Mouse (Mus musculus) neural tube, embryonic 13.5 days (tissue): Measurements from ENCODE around the gene Lemd2. TPM values are rescaled to one million over a fixed set of nuclear protein-coding genes. Genes with fewer than 3 reads are reported as not detected.
A peak's percentile ranks its signal among the peaks of the same experiment; 100 is the strongest.

Experiments
- ATAC-seq: fragments of 200-750 bp; cut with Nextera tagmentation; 2 replicates; pipeline ENCODE4 v1.8.0; 2017; ENCODE audit warnings: low read depth, mild to moderate bottlenecking, moderate TSS enrichment, moderate library complexity
- H3K27ac ChIP-seq: fragments of 300-500 bp; sonication (generic); replicated peaks from 2 replicates; pipeline ENCODE4 v1.5.1; 2015; ENCODE audit warnings: moderate library complexity, mild to moderate bottlenecking, inconsistent platforms
- H3K27me3 ChIP-seq: fragments of 300-500 bp; sonication (generic); 2 replicates; pipeline ENCODE4 v1.6.1; 2015; ENCODE audit warnings: mild to moderate bottlenecking, inconsistent platforms
- H3K36me3 ChIP-seq: fragments of 300-500 bp; sonication (generic); 2 replicates; pipeline ENCODE4 v1.6.1; 2015; ENCODE audit warnings: mild to moderate bottlenecking, inconsistent platforms
- H3K4me1 ChIP-seq: fragments of 300-500 bp; sonication (generic); replicated peaks from 2 replicates; pipeline ENCODE4 v1.6.1; 2015; ENCODE audit warnings: inconsistent platforms
- H3K4me2 ChIP-seq: fragments of 300-500 bp; sonication (generic); 2 replicates; pipeline ENCODE4 v1.6.1; 2015; ENCODE audit warnings: inconsistent platforms, mild to moderate bottlenecking, moderate library complexity
- H3K4me3 ChIP-seq: fragments of 300-500 bp; sonication (generic); 2 replicates; pipeline ENCODE4 v1.5.1; 2015; ENCODE audit warnings: mild to moderate bottlenecking, inconsistent platforms
- H3K9ac ChIP-seq: fragments of 300-500 bp; sonication (generic); 2 replicates; pipeline ENCODE4 v1.6.1; 2015; ENCODE audit warnings: moderate library complexity, mild to moderate bottlenecking, inconsistent platforms
- H3K9me3 ChIP-seq: fragments of 300-500 bp; sonication (generic); 2 replicates; pipeline ENCODE4 v1.6.1; 2016; ENCODE audit warnings: inconsistent platforms
- WGBS: fragments of 180-500 bp; shearing (Covaris S2); methylation state at CpG from one replicate; pipeline ENCODE4 v1.1.7; 2015; 5-methylcytosine and 5-hydroxymethylcytosine counted together
- polyA plus RNA-seq: library from polyadenylated mRNA; unstranded; fragments of >200 nt; fragmentation: Nextera tagmentation; extraction: Ambion mirVana; gene quantifications from 2 replicates; pipeline ENCODE4 v1.2.1, GENCODE M21; 2015

Gene Lemd2
- polyA plus RNA-seq = 16.2 and 18.6 TPM in 2 replicates

GRCm38 (mm10) chr17:27204075-27204909, at the start of gene Lemd2:
Gene Lemd2, minus strand, starts transcription at chr17:27204469.
- Histone ChIP-seq H3K9me3 (no peaks in the 10 kb centered on the region), H3K4me2 (peak within 1 kb of the TSS; percentile 91), H3K27ac (peak within 1 kb of the TSS; percentile 97), H3K9ac (peak within 1 kb of the TSS; percentile 99), H3K27me3 (no peaks in the 10 kb centered on the region), H3K36me3 (peaks cover 20% of the 10 kb centered on the region), H3K4me1 (peaks cover 77% of the 10 kb centered on the region), H3K4me3 (peak within 1 kb of the TSS; percentile 89)
- peak; percentile 86 for ATAC-seq
- 4% methylated on average over 81 of the region's 97 CpGs for WGBS

- Histone ChIP-seq H3K4me2 (no peak overlapping the region), H3K9me3 (no peaks in the 10 kb centered on the region)
- WGBS = 46% methylated on average over 6 of the region's 6 CpGs
Observed at GRCm38 (mm10) chr17:27251150-27251549, 46.9 kb upstream of the Lemd2 start.

DNA sequence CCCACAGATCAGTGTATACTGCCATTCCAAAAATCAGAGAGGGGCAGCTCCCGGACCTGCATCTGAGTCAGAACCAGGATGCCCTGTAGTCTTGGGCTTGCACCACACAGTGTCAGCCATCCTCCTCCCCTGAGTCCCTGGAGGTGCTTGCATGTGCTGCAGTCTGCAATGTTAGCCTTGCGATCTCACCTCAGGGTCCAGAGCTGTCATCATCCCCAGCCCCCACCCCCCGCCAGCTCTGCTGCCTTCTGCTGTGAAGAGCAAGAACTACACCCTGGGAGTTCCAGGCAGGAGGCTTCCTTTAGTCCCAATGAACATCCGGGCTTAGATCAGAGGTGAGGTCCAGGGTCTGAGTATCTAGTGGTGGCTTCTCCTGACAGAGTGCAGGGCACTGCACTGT, 46.2 kb upstream of the Lemd2 start:
- ATAC-seq = no peak
- Histone ChIP-seq H3K9me3 (no peaks in the 10 kb centered on the region), H3K4me2 (no peak overlapping the region), H3K27me3 (no peaks in the 10 kb centered on the region; the same call in 1 of the 2 replicates), H3K4me1 (peaks cover 18% of the 10 kb centered on the region), H3K36me3 (no peaks in the 10 kb centered on the region), H3K27ac (peak overlapping the region; percentile 30; the same call in 1 of the 2 replicates), H3K9ac (no peak overlapping the region), H3K4me3 (no peak overlapping the region)
- WGBS = 19% methylated on average over 4 of the region's 4 CpGs

More at GRCm38 (mm10) chr17:27251150-27251549, 46.9 kb upstream of the Lemd2 start:
- no peak overlapping the region for H3K4me3 ChIP-seq
- H3K27me3 ChIP-seq = no peaks in the 10 kb centered on the region; the same call in 1 of the 2 replicates
- peak; percentile 41; the same call in 1 of the 2 replicates for ATAC-seq
- peaks cover 24% of the 10 kb centered on the region for H3K4me1 ChIP-seq
- H3K9ac ChIP-seq = no peak overlapping the region
- H3K36me3 ChIP-seq = no peaks in the 10 kb centered on the region
- H3K27ac ChIP-seq = peak overlapping the region; percentile 30; the same call in 1 of the 2 replicates

DNA sequence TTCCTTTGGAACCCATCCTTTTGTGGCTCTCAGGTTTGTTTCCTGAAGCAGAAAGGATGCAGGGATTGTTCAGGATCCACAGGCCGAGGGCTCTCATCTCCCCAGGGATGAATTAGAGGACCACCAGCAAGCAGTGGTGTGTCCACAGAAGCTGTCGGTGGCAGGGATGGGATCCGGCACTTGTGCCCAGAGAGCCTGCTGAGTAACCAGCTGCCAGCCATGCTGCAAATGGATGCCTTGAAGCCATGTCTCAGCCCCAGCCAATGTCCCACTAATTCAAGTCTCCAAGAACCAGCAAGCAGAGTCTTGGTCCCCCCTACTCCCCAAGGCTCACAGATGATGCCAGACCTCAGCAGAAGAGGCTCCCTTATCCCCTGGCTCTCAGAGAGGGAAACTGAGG, 44.8 kb upstream of the Lemd2 start:
- ATAC-seq = no peak
- H3K9me3 ChIP-seq = no peaks in the 10 kb centered on the region
- no peaks in the 10 kb centered on the region for H3K27me3 ChIP-seq
- no peak overlapping the region for H3K27ac ChIP-seq
- peaks cover 18% of the 10 kb centered on the region for H3K4me1 ChIP-seq
- 54% methylated on average over 3 of the region's 3 CpGs for WGBS
- no peak overlapping the region for H3K4me3 ChIP-seq
- no peak overlapping the region for H3K9ac ChIP-seq
- no peaks in the 10 kb centered on the region for H3K36me3 ChIP-seq
- no peak overlapping the region for H3K4me2 ChIP-seq

DNA sequence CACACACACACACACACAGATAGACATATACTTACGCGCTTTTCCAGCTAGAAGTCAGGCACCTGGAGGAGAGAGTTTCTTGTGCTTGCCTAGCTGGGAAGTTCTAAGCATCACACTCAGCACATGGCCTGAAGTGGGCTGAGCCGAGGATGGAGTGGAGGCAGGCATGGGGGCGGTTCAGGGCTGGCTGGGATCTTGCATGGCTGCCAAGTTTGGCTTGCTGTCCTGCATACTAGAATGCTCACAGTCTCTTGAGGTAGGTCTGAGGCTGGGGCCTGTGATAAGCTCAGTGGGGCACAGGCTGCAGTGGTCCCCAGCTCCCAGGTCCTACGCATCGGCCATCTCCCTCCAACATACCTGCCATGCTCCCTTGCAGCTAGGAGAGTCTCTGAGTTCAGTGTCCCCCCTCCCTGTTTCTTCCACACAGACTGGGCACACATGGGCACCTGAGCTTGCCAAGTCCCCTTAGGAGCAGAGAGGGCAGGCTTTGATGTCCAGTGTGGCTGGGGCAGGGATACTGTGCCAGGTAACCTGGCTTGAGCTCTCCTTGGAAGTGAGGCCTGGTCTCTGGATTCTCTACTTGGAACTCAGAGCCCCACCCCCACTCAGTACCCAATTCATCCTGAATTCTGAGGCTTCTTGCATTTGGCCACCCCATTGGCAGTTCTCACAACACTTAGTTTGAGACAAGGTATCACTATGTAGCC, 43.6 kb upstream of the Lemd2 start:
- no peak for ATAC-seq

DNA sequence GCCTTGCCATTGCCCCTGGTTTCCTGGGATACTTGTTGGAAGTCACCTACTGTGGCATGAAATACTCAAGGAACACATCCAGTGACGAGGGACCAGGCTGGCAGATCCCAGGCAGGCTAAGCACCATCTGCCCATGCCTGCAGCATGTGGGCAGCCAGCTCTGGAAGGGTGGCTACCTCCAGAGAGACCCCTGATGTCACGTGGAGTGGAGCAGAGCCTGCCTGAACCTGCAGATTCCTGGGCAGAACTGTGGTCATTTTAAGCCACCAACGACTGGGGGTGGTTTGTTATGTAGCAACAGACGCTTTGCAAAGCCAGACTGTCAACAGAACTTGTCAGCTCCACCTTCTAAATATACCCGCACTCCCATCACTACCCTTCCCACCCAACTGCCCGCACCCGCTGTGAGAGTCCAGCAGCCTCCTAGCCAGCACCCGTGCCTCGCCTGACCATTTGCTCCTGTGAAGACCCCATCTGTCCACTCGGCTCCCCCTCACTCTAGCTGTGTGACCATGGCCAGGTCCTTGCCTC, 41.6 kb upstream of the Lemd2 start:
- Histone ChIP-seq H3K4me1 (peaks cover 28% of the 10 kb centered on the region), H3K4me3 (no peak overlapping the region), H3K4me2 (no peak overlapping the region), H3K36me3 (no peaks in the 10 kb centered on the region), H3K9ac (no peak overlapping the region), H3K9me3 (no peaks in the 10 kb centered on the region), H3K27ac (no peak overlapping the region), H3K27me3 (no peaks in the 10 kb centered on the region)
- 79% methylated on average over 10 of the region's 10 CpGs for WGBS
- no peak for ATAC-seq

More for the DNA sequence above, 43.6 kb upstream of the Lemd2 start:
- Histone ChIP-seq H3K4me3 (no peak overlapping the region), H3K36me3 (no peaks in the 10 kb centered on the region), H3K4me2 (no peak overlapping the region), H3K27me3 (no peaks in the 10 kb centered on the region), H3K9ac (no peak overlapping the region), H3K4me1 (peaks cover 20% of the 10 kb centered on the region), H3K27ac (no peak overlapping the region), H3K9me3 (no peaks in the 10 kb centered on the region)
- 94% methylated on average over 6 of the region's 6 CpGs for WGBS

DNA sequence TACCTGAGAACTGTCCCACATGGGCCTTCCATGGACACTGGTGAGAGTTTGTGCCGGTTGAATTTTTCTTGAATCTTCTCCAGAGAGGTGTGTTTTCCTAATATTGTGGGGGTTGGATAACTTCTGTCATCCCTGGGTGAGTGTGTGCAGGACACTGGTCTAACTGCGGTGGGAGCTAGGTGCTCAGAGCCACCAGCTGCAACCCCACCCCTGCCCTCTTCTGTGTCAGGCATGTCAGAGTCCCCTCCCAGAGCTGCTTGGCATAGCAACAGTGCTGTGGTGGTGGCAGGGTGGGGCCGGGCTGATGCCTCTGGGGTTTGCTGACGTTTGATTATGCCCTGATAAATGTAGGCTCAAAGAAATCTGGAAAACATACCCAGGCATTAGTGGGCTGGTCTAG, 40.6 kb upstream of the Lemd2 start:
- H3K4me3 ChIP-seq = no peak overlapping the region
- no peaks in the 10 kb centered on the region for H3K36me3 ChIP-seq
- H3K9ac ChIP-seq = no peak overlapping the region
- peaks cover 28% of the 10 kb centered on the region for H3K4me1 ChIP-seq
- 83% methylated on average over 4 of the region's 4 CpGs for WGBS
- no peak overlapping the region for H3K27ac ChIP-seq
- no peak for ATAC-seq
- no peaks in the 10 kb centered on the region for H3K9me3 ChIP-seq
- H3K27me3 ChIP-seq = no peaks in the 10 kb centered on the region
- no peak overlapping the region for H3K4me2 ChIP-seq

GRCm38 (mm10) chr17:27242194-27243189, 38.2 kb upstream of the Lemd2 start:
- WGBS = 64% methylated on average over 18 of the region's 18 CpGs

GRCm38 (mm10) chr17:27240556-27241457, 36.5 kb upstream of the Lemd2 start:
- ATAC-seq = no peak; the same call in 1 of the 2 replicates
- Histone ChIP-seq H3K9ac (no peak overlapping the region), H3K9me3 (no peaks in the 10 kb centered on the region), H3K4me2 (no peak overlapping the region), H3K27ac (no peak overlapping the region), H3K4me3 (no peak overlapping the region), H3K27me3 (no peaks in the 10 kb centered on the region), H3K36me3 (no peaks in the 10 kb centered on the region), H3K4me1 (peaks cover 35% of the 10 kb centered on the region)
- 40% methylated on average over 15 of the region's 15 CpGs for WGBS

More at GRCm38 (mm10) chr17:27242194-27243189, 38.2 kb upstream of the Lemd2 start:
- no peak overlapping the region for H3K4me2 ChIP-seq
- H3K36me3 ChIP-seq = no peaks in the 10 kb centered on the region
- no peak overlapping the region for H3K4me3 ChIP-seq
- no peak overlapping the region for H3K9ac ChIP-seq
- no peaks in the 10 kb centered on the region for H3K27me3 ChIP-seq
- H3K27ac ChIP-seq = peak overlapping the region; percentile 3; the same call in 1 of the 2 replicates
- peaks cover 35% of the 10 kb centered on the region for H3K4me1 ChIP-seq
- no peak for ATAC-seq
- H3K9me3 ChIP-seq = no peaks in the 10 kb centered on the region

GRCm38 (mm10) chr17:27239941-27240340, 35.7 kb upstream of the Lemd2 start:
- H3K4me1 ChIP-seq = peaks cover 35% of the 10 kb centered on the region
- no peak overlapping the region for H3K9ac ChIP-seq
- no peaks in the 10 kb centered on the region for H3K27me3 ChIP-seq
- H3K9me3 ChIP-seq = no peaks in the 10 kb centered on the region
- 93% methylated on average over 5 of the region's 5 CpGs for WGBS
- H3K4me2 ChIP-seq = no peak overlapping the region
- no peak overlapping the region for H3K4me3 ChIP-seq
- H3K36me3 ChIP-seq = no peaks in the 10 kb centered on the region
- ATAC-seq = no peak
- no peak overlapping the region for H3K27ac ChIP-seq
